Mouse (Mus musculus) heart, adult 8-10 months (tissue): ENCODE data around the gene Galnt4. TPM values are rescaled to one million over a fixed set of nuclear protein-coding genes. Genes with fewer than 3 reads are reported as not detected.

ENCODE experiments used
- DNase-seq: peaks from one replicate; pipeline ENCODE4 v3.0.0; 2022; ENCODE audit warnings: low spot score
- total RNA-seq, 4 experiments: library from RNA; stranded (reverse); gene quantifications; 2 replicates each; pipeline ENCODE4 v1.2.4; 2022

Galnt4 gene
- total RNA-seq, 4 experiments from 2014 or later = 2.5 to 2.9 (median 2.6) TPM

DNA sequence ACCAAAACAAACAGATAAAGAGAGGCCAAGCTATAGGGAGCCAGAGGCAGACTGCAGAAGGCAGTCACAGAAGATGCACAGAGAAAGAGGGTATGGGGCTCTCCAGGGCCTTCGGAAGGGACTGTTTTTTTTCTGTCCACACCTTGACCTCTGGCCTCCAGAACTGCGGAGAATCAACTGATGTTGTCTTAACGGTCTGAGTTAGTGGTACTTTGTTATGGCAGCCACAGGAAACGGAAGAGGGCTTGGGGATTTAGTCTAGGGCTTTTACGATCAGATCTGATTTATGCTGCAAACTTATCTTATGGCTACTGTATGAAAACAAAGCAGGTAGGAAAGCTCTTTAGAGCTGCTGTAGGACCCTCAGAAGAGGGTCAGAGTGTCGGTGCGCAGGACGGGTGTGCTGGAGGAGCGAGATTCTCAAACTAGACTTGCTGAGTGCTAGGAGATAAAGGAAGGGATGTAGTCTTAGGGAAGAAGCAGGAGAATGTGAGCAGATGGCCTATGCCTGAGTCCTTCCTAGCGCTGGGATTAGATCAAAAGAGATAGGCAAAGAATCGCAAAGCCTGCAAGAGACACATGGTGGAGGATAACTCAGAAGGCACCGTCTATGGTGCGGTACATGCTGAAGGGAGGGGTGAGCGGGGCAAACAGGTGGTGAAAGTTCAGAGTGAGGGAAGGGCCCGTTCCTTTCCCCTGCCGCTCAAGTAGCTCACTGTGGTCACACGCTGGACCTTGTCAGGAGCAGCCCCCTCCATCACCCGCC is 7.7 kb downstream of the Galnt4 start:
- no peak for DNase-seq

DNA sequence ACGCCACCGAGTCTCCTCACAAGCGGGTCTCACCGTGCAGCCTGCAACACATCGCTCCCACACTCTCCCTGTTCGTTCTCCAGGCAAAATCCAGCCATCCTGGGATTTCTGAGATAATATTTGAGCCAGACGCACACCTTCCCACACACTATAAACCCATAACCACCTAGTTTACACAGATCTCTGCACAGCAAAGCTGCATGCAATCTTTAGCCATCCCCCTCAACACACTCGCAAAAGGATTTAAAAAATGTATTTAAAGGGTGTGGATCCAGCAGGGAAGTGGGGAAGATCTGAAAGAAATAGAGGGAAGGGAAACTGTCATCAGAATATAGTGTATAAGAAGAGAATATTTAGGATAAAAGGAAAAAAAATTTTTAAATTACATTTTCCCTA is 8.3 kb downstream of the Galnt4 start:
- no peak for DNase-seq

DNA sequence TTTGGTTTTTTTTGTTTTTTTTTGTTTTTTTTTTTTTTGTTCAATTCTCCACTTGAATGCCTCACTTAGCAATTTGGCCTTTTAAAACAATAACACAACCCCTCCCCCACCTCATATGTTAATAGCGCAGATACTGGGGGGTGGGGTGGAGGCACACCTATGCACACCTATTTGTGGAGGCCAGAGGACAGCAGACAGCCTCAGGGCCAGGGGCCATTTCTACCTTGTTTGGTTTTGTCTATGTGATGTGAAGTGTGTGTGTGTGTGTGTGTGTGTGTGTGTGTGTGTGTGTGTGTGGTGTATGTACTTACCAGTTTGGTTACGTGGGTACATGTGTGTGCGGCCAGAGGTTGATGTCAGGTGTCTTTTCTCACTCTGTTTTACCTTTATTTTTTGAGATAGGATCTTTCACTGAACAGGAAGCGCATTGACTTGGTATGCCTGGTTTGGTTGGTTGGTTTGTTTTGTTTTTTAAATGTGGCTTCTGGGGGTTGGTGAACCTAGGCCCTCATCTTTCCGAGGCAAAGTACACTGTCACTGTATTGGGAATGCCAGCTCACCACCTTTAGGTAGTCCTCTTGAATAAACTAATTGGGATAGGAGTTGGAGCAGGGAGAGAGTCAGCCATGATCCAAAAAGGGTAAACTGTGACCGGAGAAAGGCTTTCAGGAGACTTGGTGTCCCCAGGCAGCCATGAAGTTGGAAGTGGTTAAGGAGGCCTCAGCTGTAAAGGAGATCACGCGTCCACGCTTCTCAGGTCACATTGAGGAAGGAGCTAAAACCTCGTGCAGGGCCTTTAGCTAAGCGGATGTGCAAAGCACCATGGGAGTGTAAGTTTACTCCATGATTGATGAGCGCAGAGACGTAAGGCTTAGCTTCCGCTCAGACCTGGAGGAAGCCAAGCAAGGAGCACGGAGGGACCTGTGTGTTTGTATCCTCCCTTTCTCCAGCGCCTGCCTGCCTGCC is 9.0 kb downstream of the Galnt4 start:
- DNase-seq = no peak

DNA sequence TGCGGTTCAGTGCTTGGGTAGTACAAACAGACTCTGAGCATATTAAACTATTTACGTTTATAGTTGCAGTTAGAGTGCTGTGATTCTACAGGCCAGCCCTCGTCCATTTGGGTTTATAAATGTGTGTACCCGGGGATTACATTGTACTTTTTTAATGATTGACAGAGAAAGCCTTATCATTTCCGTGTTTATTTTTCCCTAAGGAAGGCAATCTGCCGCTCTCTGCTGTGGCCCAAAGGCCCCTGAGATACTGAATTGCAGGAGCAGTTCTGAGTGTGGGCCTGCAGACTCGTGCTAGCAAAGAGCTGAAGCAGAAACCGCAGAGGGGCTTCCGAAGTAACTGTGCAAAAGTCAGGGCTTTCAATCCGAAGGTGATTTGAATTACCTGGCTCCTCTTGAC is 9.9 kb downstream of the Galnt4 start:
- no peak for DNase-seq

DNA sequence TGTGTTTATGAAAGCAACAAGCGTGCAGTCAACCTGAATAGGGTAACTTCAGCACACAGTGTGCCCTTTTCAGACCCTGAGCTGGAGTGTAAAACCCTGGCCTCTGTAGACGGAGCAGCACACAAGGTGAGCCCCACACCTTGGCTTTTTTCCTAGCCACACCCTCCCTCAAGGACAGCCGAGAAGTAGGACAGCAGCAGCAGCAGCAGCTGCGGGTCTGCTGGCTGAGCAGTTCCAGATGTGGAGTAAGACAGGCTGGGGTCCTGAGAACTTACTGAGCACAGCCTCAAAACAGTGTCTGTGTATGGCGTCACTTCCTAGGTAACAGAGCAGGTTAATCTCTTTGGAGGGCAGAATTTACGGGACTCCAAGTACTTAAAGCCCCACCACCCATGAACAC is 10.7 kb downstream of the Galnt4 start:
- no peak for DNase-seq

DNA sequence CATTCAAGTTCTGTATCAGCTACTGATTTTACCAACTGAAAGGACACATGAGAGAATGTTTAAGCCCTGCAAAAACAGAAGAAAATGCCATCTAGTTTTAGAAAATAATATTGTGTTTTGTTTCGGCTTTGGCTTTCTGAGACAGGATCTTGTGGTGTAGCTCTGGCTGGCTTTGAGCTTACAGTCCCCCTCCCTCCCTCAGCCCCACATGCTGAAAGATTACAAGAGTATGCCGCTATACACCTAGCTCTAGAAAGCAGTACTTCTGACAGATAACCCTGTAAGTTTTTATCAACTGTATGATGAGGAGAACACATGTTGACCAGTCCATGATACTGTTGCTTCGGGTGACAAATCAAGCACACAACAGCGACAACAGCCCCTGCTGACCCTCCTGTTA is 11.5 kb downstream of the Galnt4 start:
- DNase-seq = no peak

DNA sequence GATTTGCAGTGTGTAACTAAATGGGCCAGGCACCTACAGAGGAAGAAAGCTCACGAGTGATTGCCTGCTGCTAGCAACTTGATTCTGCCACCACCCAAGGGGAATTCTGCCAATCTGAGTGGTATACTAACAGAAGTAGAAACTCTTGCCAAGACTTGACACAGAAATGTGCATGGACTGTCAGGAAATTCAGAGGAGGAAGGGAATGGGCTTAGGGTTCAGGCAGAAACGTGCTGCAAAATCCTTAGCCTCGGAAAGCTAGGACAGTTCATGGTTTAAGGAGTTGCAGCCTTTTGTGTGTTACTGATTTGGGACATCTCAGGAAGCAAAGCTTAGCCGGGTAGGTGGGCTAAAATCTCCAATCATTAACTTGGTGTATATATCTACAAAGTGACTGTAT is 18.3 kb downstream of the Galnt4 start, which contains the start of gene Phxr2:
Gene Phxr2 (minus strand): TSS at position 101 of the 400 bp plus-strand sequence.
- no peak for DNase-seq

DNA sequence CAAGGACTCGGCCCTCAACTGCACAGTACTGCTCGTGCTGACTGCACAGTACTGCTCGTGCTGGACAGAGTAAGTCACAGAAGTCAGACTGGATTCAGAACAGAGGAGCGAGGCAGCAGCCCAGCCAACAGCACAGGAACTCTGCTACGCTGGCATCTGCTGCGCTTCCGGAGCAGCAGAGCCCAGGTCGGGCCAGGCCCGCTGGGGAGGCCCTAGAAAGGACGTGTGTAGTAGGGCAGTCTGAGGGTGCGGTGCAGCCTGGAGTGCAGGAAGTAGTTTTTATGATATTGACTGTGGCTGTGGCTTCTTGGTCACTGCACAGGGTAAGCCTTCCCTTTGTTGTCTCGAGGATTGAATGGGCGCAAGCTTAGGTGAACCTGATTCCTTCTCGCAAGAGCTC is 19.0 kb downstream of the Galnt4 start:
- DNase-seq = no peak

GRCm38 (mm10) chr10:99127691-99128261 is 19.8 kb downstream of the Galnt4 start:
- no peak for DNase-seq

DNA sequence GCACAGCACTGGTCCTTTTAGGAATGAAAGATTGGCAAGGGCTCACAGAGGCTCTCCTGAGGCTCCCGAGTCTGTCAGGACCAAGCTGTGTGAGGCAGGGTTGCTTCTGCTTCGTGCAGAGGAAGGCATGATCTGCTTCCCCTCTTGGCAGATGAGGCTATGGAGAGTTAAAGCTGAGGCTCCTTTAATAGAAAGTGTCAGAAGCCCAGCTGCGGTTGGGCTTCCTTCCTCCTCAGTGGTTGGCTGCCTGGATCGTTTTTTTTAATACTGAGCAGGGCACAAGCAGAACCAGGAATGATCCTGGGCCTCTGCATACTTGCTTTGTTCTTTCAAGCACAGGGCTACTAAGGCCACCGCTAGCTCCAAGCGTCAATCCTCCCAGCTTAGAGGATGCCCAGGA is 22.7 kb downstream of the Galnt4 start:
- DNase-seq = peak; percentile 31

DNA sequence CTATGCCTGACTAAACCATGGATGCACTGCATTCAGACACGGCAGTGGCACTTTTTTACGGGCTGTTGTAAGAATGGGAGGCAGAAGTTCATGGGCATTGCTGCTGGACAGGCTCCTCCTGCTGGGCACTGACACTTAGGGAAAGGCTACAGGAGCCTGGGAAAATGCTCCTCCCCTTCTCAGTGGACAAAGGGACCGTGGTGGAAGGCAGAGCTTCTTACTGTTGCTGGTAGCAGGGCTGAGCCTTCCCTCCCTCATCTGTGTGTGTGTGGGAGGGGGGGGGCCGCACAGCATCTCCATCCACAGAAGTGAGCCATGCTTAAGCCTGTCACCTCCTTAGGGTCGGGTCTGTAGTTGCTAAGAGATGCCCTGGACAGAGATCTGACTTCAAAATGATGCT is 23.3 kb downstream of the Galnt4 start:
- DNase-seq = no peak

- DNase-seq = no peak
Observed at GRCm38 (mm10) chr10:99132189-99132588, 24.2 kb downstream of the Galnt4 start.

DNA sequence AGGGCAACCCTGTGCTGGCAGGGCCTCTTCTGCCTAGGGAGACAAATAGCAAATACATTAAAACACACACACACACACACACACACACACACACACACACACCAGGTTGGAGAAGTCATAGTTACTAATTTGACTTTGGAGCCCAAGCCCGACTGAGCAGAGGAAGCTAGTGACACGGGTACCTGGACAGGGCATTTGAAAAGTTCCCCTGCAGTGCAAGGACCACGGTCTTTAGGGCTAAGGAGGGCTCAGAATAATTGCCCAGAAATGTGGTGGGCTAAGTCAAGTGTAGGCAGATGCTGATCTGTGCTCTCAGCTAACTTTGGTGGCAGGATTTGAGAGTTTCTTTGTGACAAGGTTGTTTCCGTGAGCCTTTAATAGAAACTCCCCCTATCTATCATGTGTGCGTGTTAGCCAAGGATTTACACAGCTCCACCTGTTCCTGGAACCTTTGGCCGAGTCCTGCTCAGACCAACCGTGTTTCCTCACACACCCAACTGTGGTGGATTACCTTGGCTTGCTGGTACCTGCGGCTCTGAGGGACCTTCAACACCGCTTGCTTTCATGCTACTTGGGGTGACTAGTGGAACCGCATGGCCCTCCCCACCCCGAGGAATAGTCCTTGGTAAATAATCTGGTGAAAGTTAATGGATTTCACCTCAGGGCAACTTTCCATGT is 24.8 kb downstream of the Galnt4 start:
- DNase-seq = no peak

DNA sequence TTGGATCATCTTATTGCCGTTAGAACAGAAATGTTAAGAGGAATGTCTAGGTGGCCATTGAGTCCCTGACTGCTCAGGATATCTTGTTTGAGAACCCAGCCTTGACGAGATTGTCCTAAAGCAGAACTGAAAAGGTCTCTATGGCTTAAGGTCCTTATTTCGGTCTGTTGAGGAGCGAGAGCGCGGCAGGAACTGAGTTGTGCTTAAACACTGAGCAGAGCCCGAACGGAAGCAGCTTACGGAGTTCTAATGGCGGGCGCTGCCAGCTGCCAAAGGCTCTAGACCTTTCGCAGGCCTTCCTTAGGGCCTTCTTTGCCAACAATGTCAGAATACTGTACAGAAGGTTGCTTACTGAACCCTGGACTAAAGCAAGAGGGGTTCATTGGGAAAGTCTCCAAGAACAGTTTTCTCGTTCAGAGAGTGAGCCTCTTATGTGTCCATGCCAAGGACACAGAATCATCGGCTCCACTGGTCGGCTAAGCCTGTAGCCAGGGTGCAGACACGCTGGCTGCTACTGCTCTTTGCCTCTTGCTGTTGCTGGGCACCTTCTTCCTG is 25.4 kb downstream of the Galnt4 start:
- DNase-seq = no peak

DNA sequence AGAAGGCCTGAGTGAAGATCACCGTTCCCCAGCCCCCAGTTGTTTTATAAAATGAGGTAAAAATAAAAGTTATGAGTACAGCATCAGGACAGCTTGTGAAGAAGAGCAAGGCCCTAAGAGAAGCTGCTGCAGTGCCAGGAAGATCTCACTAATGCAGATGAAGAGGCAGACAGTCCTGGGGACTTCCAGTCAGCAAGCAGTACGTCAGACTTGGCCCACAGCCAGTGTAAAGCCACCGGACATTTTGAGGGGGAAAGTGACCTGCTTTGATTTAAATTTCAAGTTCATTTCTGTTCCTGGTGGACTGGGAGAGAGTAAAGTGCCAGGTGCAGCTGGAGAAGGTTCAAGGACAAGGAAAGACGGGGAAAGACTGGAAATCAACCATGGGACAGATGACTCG is 28.4 kb downstream of the Galnt4 start:
- no peak for DNase-seq

- DNase-seq = no peak
Observed at GRCm38 (mm10) chr10:99145611-99146010, 37.7 kb downstream of the Galnt4 start.

GRCm38 (mm10) chr10:99146596-99146995 is 38.6 kb downstream of the Galnt4 start:
- DNase-seq = no peak

- DNase-seq = no peak
Observed at GRCm38 (mm10) chr10:99150016-99150415, 42.1 kb downstream of the Galnt4 start.

- DNase-seq = no peak
Observed at GRCm38 (mm10) chr10:99151580-99151979, 43.6 kb downstream of the Galnt4 start.

GRCm38 (mm10) chr10:99152063-99152462 is 44.1 kb downstream of the Galnt4 start:
- no peak for DNase-seq

GRCm38 (mm10) chr10:99154635-99155034 is 46.7 kb downstream of the Galnt4 start:
- no peak for DNase-seq
